Mouse (Mus musculus) G1E (cell line): ENCODE data around the gene Qser1. TPM values are rescaled to one million over a fixed set of nuclear protein-coding genes. Genes with fewer than 3 reads are reported as not detected.
A peak's percentile ranks its signal among the peaks of the same experiment; 100 is the strongest.

ENCODE experiments used
- ATAC-seq: 2 replicates; pipeline ENCODE4 v1.8.0; 2016; ENCODE audit warnings: mild to moderate bottlenecking; ENCODE audit not compliant: insufficient number of reproducible peaks, poor library complexity, low FRiP score, severe bottlenecking; ENCODE audit errors: extremely low read depth
- DNase-seq: peaks from one replicate; pipeline ENCODE4 v3.0.0; 2012; ENCODE audit warnings: low spot score
- H3K27me3 ChIP-seq: 2 replicates; pipeline ENCODE4 v1.6.1; 2012; ENCODE audit warnings: mild to moderate bottlenecking, low read length, inconsistent platforms; ENCODE audit not compliant: insufficient read depth
- H3K36me3 ChIP-seq: replicated peaks from 2 replicates; pipeline ENCODE3; 2012; ENCODE audit warnings: mild to moderate bottlenecking, inconsistent platforms
- H3K4me1 ChIP-seq: 2 replicates; pipeline ENCODE4 v1.6.1; 2012; ENCODE audit warnings: low read depth, low read length, inconsistent platforms, mixed read lengths; ENCODE audit not compliant: insufficient read depth
- H3K4me3 ChIP-seq: 2 replicates; pipeline ENCODE4 v1.5.1; 2012; ENCODE audit warnings: low read depth, mild to moderate bottlenecking, inconsistent platforms, low read length, moderate library complexity, mixed read lengths
- H3K9me3 ChIP-seq: replicated peaks from 2 replicates; pipeline ENCODE4 v1.6.1; 2012; ENCODE audit warnings: inconsistent platforms
- CTCF ChIP-seq: IDR thresholded peaks from 2 replicates; pipeline ENCODE4 v1.5.1; 2012; ENCODE audit warnings: low read depth, low read length, inconsistent platforms, mixed read lengths
- GATA1 ChIP-seq: IDR thresholded peaks from 2 replicates; pipeline ENCODE4 v1.6.1; 2012; ENCODE audit warnings: borderline replicate concordance, low read length, inconsistent platforms, mixed read lengths
- GATA2 ChIP-seq: IDR thresholded peaks from 2 replicates; pipeline ENCODE4 v1.6.1; 2012; ENCODE audit warnings: low read depth, low read length, inconsistent platforms, borderline replicate concordance
- POLR2AphosphoS5 ChIP-seq: IDR thresholded peaks from 2 replicates; pipeline ENCODE4 v1.6.1; 2012; ENCODE audit warnings: low read depth, low read length, inconsistent platforms; ENCODE audit not compliant: insufficient replicate concordance
- TAL1 ChIP-seq: conservative IDR thresholded peaks from 2 replicates; pipeline ENCODE4 v1.6.1; 2012; ENCODE audit warnings: low read depth, low read length, inconsistent platforms, mixed read lengths
- polyA plus RNA-seq: library from polyadenylated mRNA; stranded (reverse); fragments of >175 nt; gene quantifications from 2 replicates; pipeline ENCODE4 v1.2.3, GENCODE M21; 2012
- total RNA-seq, 2 experiments: library from RNA; stranded (forward) in 1 of 2; stranded (reverse) in 1 of 2; fragments of 200-1000 nt in 1 of 2; fragments of >200 nt in 1 of 2; fragmentation: Nextera tagmentation in 1 of 2; gene quantifications; 2 replicates each; pipeline ENCODE4 v1.2.3; 2014 to 2017

The Qser1 gene
- total and polyA plus RNA-seq, 3 experiments, result 2.5 to 57.8 (median 6.6) TPM

- Histone ChIP-seq H3K4me1 (peaks cover 14% of the 10 kb centered on the region), H3K9me3 (no peaks in the 10 kb centered on the region), H3K4me3 (no peak overlapping the region), H3K27me3 (peaks cover 8% of the 10 kb centered on the region), H3K36me3 (no peaks in the 10 kb centered on the region)
- ATAC-seq (no peak), DNase-seq (no peak)
- TF ChIP-seq GATA2, result no peak
- TF ChIP-seq CTCF, result no peak
- TF ChIP-seq GATA1, result no peak
- TF ChIP-seq POLR2AphosphoS5, result no peak
- no peak for TF ChIP-seq TAL1
These were observed 70.3 kb downstream of the Qser1 start for GRCm38 (mm10) chr2:104746251-104746650.

GRCm38 (mm10) chr2:104743971-104744370, 72.6 kb downstream of the Qser1 start:
- Histone ChIP-seq H3K36me3 (no peaks in the 10 kb centered on the region), H3K9me3 (no peaks in the 10 kb centered on the region), H3K27me3 (peaks cover 18% of the 10 kb centered on the region), H3K4me1 (peaks cover 14% of the 10 kb centered on the region), H3K4me3 (no peak overlapping the region)
- no peak for DNase-seq
- ATAC-seq, result no peak
- no peak for TF ChIP-seq POLR2AphosphoS5
- no peak for TF ChIP-seq CTCF
- TF ChIP-seq GATA2, result no peak
- no peak for TF ChIP-seq GATA1
- TF ChIP-seq TAL1, result no peak

GRCm38 (mm10) chr2:104743160-104743559, 73.4 kb downstream of the Qser1 start:
- DNase-seq, result no peak
- H3K9me3 ChIP-seq, result no peaks in the 10 kb centered on the region
- peak overlapping the region; percentile 78; the same call in 1 of the 2 replicates for H3K4me3 ChIP-seq
- no peak for ATAC-seq
- TF ChIP-seq GATA2 (no peak), CTCF (no peak), POLR2AphosphoS5 (no peak), GATA1 (no peak), TAL1 (no peak)
- no peaks in the 10 kb centered on the region for H3K36me3 ChIP-seq
- peaks cover 21% of the 10 kb centered on the region for H3K27me3 ChIP-seq
- peaks cover 14% of the 10 kb centered on the region for H3K4me1 ChIP-seq

GRCm38 (mm10) chr2:104742741-104743064, 73.9 kb downstream of the Qser1 start, which contains the start of gene Depdc7:
Gene Depdc7, minus strand, starts transcription at chr2:104742878.
- peak; percentile 77 for ATAC-seq
- TF ChIP-seq GATA1, result no peak
- TF ChIP-seq POLR2AphosphoS5, result no peak
- no peak for TF ChIP-seq TAL1
- TF ChIP-seq GATA2, result no peak
- no peak for TF ChIP-seq CTCF
- peaks cover 21% of the 10 kb centered on the region for H3K27me3 ChIP-seq
- H3K4me1 ChIP-seq, result peaks cover 14% of the 10 kb centered on the region
- H3K9me3 ChIP-seq, result no peaks in the 10 kb centered on the region
- peak; percentile 83 for DNase-seq
- H3K4me3 ChIP-seq, result peak within 1 kb of the TSS; percentile 78
- no peaks in the 10 kb centered on the region for H3K36me3 ChIP-seq

GRCm38 (mm10) chr2:104741896-104742740, 74.4 kb downstream of the Qser1 start:
- no peak for TF ChIP-seq TAL1
- no peak for TF ChIP-seq GATA1
- TF ChIP-seq POLR2AphosphoS5, result no peak
- TF ChIP-seq CTCF, result no peak
- no peak for TF ChIP-seq GATA2
- no peak for DNase-seq
- no peaks in the 10 kb centered on the region for H3K9me3 ChIP-seq
- no peak for ATAC-seq
- H3K4me1 ChIP-seq, result peaks cover 14% of the 10 kb centered on the region
- H3K27me3 ChIP-seq, result peaks cover 21% of the 10 kb centered on the region
- H3K36me3 ChIP-seq, result no peaks in the 10 kb centered on the region
- H3K4me3 ChIP-seq, result peak overlapping the region; percentile 78

GRCm38 (mm10) chr2:104741015-104741758, 75.4 kb downstream of the Qser1 start:
- ATAC-seq (no peak), DNase-seq (no peak)
- no peak for TF ChIP-seq CTCF
- TF ChIP-seq GATA1, result no peak
- TF ChIP-seq TAL1, result no peak
- TF ChIP-seq POLR2AphosphoS5, result no peak
- no peak for TF ChIP-seq GATA2
- Histone ChIP-seq H3K9me3 (no peaks in the 10 kb centered on the region), H3K36me3 (no peaks in the 10 kb centered on the region), H3K4me3 (no peak overlapping the region), H3K27me3 (peaks cover 26% of the 10 kb centered on the region), H3K4me1 (peaks cover 12% of the 10 kb centered on the region)
